Mouse (Mus musculus): ENCODE data around the gene Cmtm3.

The Cmtm3 gene

DNA sequence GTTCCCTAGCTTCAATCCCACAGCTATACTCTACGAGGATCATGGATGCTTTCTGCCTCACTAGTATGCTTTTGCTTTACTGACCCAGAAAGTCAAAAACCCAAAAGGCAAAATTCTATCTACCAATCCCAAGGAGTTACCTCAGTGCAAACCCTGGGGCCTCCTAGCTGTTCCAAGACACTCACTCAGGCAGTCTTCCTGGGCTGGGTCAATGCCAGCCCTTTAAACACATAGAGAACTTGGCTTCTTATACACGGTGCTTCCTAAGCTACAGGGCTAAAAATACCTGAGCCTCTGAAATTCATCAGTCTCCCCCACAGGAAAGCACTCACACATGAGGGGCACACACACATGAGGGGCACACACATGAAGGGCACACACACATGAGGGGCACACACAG, 44.1 kb downstream of the Cmtm3 start:
- no peak for DNase-seq (ENCODE audit: low read depth)

DNA sequence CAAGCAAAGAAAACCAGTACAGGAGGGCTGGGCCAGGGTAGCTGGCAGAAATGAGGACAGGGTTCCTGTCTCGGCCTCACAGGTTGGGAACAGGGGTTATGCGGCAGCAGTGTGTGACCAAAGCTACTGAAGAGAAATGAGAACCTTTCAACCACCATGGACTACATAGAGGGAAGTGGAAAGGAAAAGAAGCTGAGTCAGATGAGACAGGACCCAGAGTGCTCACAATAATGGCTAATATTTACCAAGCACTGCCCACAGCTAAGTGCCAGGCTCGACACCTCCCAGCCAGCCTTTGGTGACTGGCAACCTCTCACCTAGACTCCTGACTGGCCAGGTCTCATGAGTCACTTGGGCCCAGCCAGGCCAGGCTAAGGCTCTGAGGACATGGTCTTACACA, 44.8 kb downstream of the Cmtm3 start:
- DNase-seq (ENCODE audit: low read depth): no peak

DNA sequence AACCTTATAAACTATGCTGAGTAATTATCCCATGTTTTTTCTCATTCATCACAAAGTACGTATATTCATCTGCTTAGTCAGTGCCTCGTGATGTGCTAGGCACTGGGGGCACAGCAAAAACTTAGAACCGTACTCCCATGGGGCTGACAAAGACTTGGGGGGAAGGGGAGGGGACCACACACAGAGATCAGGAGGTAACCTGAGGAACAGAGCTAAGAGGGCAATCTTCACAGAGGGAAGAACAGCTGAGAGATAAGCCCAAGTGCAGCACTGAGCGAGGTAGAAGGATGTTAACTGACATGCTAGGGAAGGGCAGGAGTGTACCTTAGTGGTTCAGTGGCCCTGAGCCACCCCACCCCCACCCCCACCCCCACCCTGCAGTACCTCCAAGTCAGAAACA, 47.5 kb downstream of the Cmtm3 start:
- DNase-seq (ENCODE audit: low read depth): no peak

GRCm38 (mm10) chr8:104387501-104387900, 48.3 kb downstream of the Cmtm3 start:
- no peak for DNase-seq (ENCODE audit: low read depth)

GRCm38 (mm10) chr8:104387980-104388379, 48.8 kb downstream of the Cmtm3 start:
- DNase-seq (ENCODE audit: low read depth): no peak

GRCm38 (mm10) chr8:104390245-104390644, 51.0 kb downstream of the Cmtm3 start:
- DNase-seq (ENCODE audit: low read depth): no peak

DNA sequence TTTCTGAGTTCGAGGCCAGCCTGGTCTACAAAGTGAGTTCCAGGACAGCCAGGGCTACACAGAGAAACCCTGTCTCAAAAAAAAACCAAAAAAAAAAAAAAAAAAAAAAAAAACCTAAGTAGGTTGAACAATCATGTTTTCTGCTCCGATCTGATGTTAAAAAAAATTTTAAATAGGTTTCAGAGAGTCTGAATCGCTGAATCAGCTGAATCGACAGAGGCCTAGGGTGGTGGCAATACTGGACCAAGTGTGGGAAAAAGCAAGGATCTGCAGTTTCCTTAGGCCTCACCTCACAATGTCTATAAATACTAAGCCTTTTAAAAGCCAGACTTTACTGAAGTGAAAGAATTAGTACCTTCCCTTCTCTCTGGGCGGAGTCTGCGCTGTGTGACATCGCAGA, 53.9 kb downstream of the Cmtm3 start:
- no peak for DNase-seq (ENCODE audit: low read depth)

DNA sequence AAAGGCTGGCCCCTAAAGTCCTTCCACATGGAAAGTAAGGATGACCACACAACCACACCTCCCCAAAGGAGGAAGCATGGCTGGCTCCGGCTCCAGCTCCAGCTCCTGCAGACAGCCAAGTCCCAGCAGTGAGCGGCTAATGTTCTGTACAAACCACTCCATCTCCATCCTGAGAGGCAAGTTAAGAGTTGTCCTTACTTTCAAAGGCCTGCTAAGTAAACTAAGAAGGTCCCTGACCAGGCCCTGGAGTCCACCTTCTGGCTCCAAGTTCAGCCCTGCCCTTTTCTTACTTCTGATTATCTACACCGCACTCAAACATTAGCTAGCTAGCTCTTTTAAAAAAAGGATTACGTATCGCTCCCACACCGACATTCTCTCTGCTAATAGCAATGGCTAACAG, 54.6 kb downstream of the Cmtm3 start:
- no peak for DNase-seq (ENCODE audit: low read depth)

- DNase-seq (ENCODE audit: low read depth): peak; percentile 62
Measured at GRCm38 (mm10) chr8:104394801-104395702, 55.8 kb downstream of the Cmtm3 start.

- peak; percentile 70 for DNase-seq (ENCODE audit: low read depth)
Measured at GRCm38 (mm10) chr8:104395703-104396357, 56.6 kb downstream of the Cmtm3 start, which contains the start of gene Cmtm4. Gene Cmtm4 (minus strand): TSS chr8:104395807.
